Mouse (Mus musculus): Measurements from ENCODE around the gene Tcp1. TPM values are rescaled to one million over a fixed set of nuclear protein-coding genes. Genes with fewer than 3 reads are reported as not detected.
"Not testable (repeated sequence)": the region's sequence is repeated elsewhere in the genome, so short reads cannot be mapped to it uniquely, and the experiment has no call there.

Gene Tcp1
- polyA plus RNA-seq, 1 experiment from 2014 or later, result 344 TPM

DNA sequence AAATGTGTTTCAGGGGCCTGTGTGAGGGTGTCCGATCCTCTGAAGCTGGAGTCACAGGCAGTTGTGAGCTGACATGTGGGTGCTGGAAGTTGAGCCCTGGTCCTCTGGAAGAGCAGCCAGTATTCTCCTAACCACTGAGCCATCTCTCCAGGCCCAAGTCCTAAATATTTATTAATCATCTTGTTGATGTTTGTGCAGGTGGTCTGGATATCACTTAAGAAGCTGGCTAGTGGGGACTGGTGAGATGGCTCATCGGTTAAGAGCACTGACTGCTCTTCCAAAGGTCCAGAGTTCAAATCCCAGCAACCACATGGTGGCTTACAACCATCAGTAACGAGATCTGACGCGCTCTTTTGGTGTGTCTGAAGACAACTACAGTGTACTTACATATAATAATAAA is 34.2 kb downstream of the Tcp1 start:
- no peak for ATAC-seq (replicated peaks)
- H3K4me2 ChIP-seq, result no peak overlapping the region
- no peaks in the 10 kb centered on the region for H3K4me1 ChIP-seq
- WGBS, result 94% methylated on average over 5 of the region's 5 CpGs
- peaks cover 55% of the 10 kb centered on the region for H3K36me3 ChIP-seq (replicated peaks)
- no peaks in the 10 kb centered on the region for H3K27me3 ChIP-seq (replicated peaks)
- H3K27ac ChIP-seq, result no peak overlapping the region
- H3K4me3 ChIP-seq, result no peak overlapping the region
- H3K9me3 ChIP-seq, result no peaks in the 10 kb centered on the region
- no peak overlapping the region for H3K9ac ChIP-seq

DNA sequence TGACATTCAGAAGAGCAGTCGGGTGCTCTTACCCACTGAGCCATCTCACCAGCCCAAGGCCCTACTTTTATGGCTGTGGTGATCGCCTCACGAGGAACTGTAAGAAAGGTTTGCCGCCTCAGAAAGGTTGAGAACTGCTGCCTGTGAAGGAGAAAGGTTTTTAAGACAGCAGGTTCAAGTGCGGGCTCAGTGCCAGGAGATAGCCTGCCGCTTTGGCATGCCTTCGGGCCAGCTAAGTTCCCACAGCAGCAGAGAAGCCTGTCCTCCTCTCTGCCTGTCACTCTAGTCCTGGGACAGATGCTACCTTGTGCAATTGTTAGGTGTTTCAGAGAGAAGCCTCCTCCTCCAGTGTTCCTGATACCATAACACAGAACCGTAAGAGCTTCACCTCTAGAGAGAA is 41.2 kb downstream of the Tcp1 start:
- no peak for ATAC-seq (replicated peaks)
- Histone ChIP-seq H3K4me2 (no peak overlapping the region), H3K9ac (no peak overlapping the region), H3K36me3 (replicated peaks) (peaks cover 15% of the 10 kb centered on the region), H3K27ac (no peak overlapping the region), H3K9me3 (no peaks in the 10 kb centered on the region), H3K27me3 (replicated peaks) (no peaks in the 10 kb centered on the region), H3K4me3 (no peak overlapping the region), H3K4me1 (peaks cover 26% of the 10 kb centered on the region)
- whole genome bisulfite sequencing, result 93% methylated on average over 8 of the region's 8 CpGs

DNA sequence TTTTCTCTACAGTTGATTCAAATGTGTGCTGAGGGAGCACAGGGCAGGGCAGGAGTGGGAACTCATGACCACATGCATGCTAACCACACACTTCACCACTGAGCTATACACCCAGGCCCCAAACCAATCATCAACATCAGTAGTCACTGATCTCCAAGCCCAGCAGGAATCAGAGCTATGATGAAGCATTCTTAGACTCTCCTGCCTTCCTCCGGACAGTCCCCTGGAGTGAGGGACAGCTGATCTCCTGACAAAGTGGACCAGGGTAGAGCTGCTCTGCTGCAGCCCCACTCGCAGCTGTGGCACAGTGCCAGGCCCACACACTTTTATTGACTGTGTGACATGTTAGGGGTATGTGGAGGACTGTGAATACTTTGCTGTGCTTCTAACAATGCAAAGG is 43.9 kb downstream of the Tcp1 start:
- peak overlapping the region; percentile 53 for H3K4me2 ChIP-seq
- 3% methylated on average over 2 of the region's 2 CpGs for WGBS
- not testable (repeated sequence) for H3K27me3 ChIP-seq (replicated peaks); H3K36me3 ChIP-seq (replicated peaks); H3K9ac ChIP-seq; H3K9me3 ChIP-seq; ATAC-seq (replicated peaks); H3K27ac ChIP-seq
- peaks cover 29% of the 10 kb centered on the region for H3K4me1 ChIP-seq
- H3K4me3 ChIP-seq, result peak overlapping the region; percentile 31

DNA sequence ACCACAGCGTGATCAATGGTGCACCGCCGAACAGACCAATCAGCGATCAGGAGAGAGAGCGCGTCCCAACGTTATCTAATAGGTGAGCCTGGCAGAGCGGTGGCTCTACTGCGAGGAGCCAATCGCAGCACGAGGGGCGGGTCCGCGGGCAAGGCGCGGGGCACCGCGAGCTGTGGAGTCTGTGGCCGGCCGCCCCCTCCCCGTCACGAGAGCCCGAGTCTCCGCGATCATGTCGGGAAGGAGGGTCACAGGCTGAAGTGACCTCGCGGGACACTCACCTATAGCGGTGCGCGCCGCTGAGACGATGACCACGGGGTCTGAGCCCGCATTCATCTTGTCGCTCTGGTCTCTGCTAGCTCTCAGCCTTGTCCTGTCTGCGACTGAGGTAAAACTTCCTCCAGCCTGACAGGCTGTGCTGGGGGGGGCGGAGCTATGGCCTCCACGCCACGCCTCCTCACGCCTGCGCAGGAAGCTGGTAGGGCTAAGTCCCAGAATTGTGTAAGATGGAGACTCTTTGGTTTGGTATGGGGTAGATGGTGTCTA is 44.9 kb downstream of the Tcp1 start, which contains the start of gene Acat2:
TSS of gene Acat2 (minus strand) at position 417 of the 543 bp plus-strand sequence.
- H3K9ac ChIP-seq, result peak within 1 kb of the TSS; percentile 61
- H3K36me3 ChIP-seq (replicated peaks), result no peaks in the 10 kb centered on the region
- peak within 1 kb of the TSS; percentile 91 for H3K4me3 ChIP-seq
- H3K27me3 ChIP-seq (replicated peaks), result no peaks in the 10 kb centered on the region
- H3K4me2 ChIP-seq, result peak within 1 kb of the TSS; percentile 71
- H3K27ac ChIP-seq, result peak within 1 kb of the TSS; percentile 97
- ATAC-seq (replicated peaks), result peak; percentile 99
- peaks cover 29% of the 10 kb centered on the region for H3K4me1 ChIP-seq
- no peaks in the 10 kb centered on the region for H3K9me3 ChIP-seq
- WGBS, result under 1% methylated on average over 41 of the region's 42 CpGs

DNA sequence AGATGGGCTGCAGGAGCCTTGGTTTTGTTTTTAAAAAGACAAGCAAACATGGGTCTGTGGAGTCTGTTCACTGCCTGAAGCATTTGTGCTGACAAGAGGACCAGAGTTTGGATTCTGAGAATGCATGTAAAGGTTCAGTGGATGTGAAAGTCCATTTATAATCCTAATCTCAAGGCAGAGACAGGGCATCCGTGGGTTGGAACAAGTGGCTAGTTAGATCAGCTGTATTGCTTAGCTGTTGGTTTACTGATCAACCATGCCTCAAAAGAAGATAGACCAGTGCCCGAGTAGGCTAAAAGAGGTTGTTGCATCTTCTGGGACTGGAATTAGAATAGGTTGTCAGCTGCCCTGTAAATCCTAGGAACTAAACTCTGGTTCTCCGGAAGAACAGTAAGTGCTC is 48.0 kb downstream of the Tcp1 start:
- Histone ChIP-seq H3K4me1 (peaks cover 15% of the 10 kb centered on the region), H3K27me3 (replicated peaks) (no peaks in the 10 kb centered on the region), H3K9ac (no peak overlapping the region), H3K4me2 (no peak overlapping the region), H3K36me3 (replicated peaks) (peaks cover 9% of the 10 kb centered on the region; the same call in 1 of the 2 replicates), H3K4me3 (no peak overlapping the region), H3K9me3 (no peaks in the 10 kb centered on the region), H3K27ac (no peak overlapping the region)
- ATAC-seq (replicated peaks), result no peak
- 86% methylated on average over 3 of the region's 3 CpGs for WGBS

DNA sequence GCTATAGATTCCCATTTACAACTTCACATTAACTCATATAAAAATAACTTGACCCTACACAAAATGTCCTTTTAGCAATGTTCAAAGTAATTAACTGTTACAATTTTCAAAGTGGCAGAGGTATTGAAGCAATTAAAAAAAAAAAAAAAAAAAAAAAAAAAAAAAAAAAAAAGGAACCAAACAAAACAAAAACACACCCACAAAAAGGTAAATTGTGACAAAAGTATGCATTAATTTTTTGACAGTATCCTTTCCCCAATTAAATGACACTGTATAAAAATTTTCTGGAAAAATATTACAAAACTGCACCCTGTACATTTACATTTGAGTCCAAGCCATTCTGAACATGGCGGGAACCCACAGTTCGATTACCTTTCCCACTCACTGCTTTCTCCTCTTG is 51.7 kb downstream of the Tcp1 start:
- H3K4me1 ChIP-seq, result no peaks in the 10 kb centered on the region

DNA sequence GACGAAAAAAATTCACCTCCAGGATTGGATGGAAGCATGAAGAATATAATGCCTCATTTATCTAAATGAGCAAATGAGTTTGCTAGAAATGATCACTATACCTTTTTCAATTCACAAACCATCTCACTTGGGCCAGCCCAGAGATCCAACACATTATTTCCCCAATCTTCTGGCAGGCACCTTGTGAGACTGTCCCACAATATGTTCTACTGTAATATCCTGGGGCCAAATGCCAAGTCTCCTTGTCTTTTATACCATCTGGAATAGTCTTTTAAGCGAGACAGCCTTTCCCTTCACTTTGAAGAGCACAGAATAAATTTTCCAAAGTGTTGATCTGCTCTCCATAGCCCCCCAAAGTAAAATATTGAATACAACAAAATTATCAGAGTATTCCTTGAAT is 58.4 kb downstream of the Tcp1 start:
- Histone ChIP-seq H3K4me2 (no peak overlapping the region), H3K4me3 (no peak overlapping the region), H3K9me3 (no peaks in the 10 kb centered on the region), H3K4me1 (no peaks in the 10 kb centered on the region), H3K27ac (no peak overlapping the region), H3K27me3 (replicated peaks) (no peaks in the 10 kb centered on the region), H3K36me3 (replicated peaks) (peaks cover 35% of the 10 kb centered on the region), H3K9ac (no peak overlapping the region)
- WGBS, result 89% methylated on average over 2 of the region's 2 CpGs
- ATAC-seq (replicated peaks), result no peak

More for the DNA sequence above, 51.7 kb downstream of the Tcp1 start:
- Histone ChIP-seq H3K27ac (no peak overlapping the region), H3K4me2 (no peak overlapping the region), H3K9me3 (no peaks in the 10 kb centered on the region), H3K4me3 (no peak overlapping the region), H3K36me3 (replicated peaks) (peaks cover 12% of the 10 kb centered on the region), H3K27me3 (replicated peaks) (no peaks in the 10 kb centered on the region), H3K9ac (no peak overlapping the region)
- no peak for ATAC-seq (replicated peaks)
- WGBS, result 98% methylated on average over 2 of the region's 2 CpGs

Other genes with a start within 250 kb of the Tcp1 start
- not detected in 2 replicates for gene Slc22a1, start 239.9 kb upstream of the Tcp1 start, polyA plus RNA-seq (2015; fragmentation: Nextera tagmentation; extraction: Ambion mirVana)
- gene Igf2r, start 146.0 kb upstream of the Tcp1 start, polyA plus RNA-seq (2015; fragmentation: Nextera tagmentation; extraction: Ambion mirVana), result 10.8 and 11.2 TPM in 2 replicates
- 0.13 TPM in 1 of 2 replicates, not detected in the other for gene Mas1, start 47.6 kb upstream of the Tcp1 start, polyA plus RNA-seq (2015; fragmentation: Nextera tagmentation; extraction: Ambion mirVana)
- not detected in 2 replicates for gene Mrgprh, start 39.7 kb upstream of the Tcp1 start, polyA plus RNA-seq (2015; fragmentation: Nextera tagmentation; extraction: Ambion mirVana)
- gene Pnldc1, start 5.5 kb upstream of the Tcp1 start, polyA plus RNA-seq (2015; fragmentation: Nextera tagmentation; extraction: Ambion mirVana), result 1.6 and 2.2 TPM in 2 replicates
- 113 and 129 TPM in 2 replicates for gene Mrpl18, start 644 bp downstream of the Tcp1 start, polyA plus RNA-seq (2015; fragmentation: Nextera tagmentation; extraction: Ambion mirVana)
- 1.2 and 1.9 TPM in 2 replicates for gene Acat3, start 24.9 kb downstream of the Tcp1 start, polyA plus RNA-seq (2015; fragmentation: Nextera tagmentation; extraction: Ambion mirVana)
- gene Acat2, start 45.0 kb downstream of the Tcp1 start, polyA plus RNA-seq (2015; fragmentation: Nextera tagmentation; extraction: Ambion mirVana), result 346 and 354 TPM in 2 replicates
- 132 and 134 TPM in 2 replicates for gene Wtap, start 78.5 kb downstream of the Tcp1 start, polyA plus RNA-seq (2015; fragmentation: Nextera tagmentation; extraction: Ambion mirVana)
- 118 and 119 TPM in 2 replicates for gene Sod2, start 91.1 kb downstream of the Tcp1 start, polyA plus RNA-seq (2015; fragmentation: Nextera tagmentation; extraction: Ambion mirVana)
- 0.17 TPM in 1 of 2 replicates, not detected in the other for gene Gpr31b, start 136.6 kb downstream of the Tcp1 start, polyA plus RNA-seq (2015; fragmentation: Nextera tagmentation; extraction: Ambion mirVana)
- 0.13 and 0.15 TPM in 2 replicates for gene Tcp10b, start 145.4 kb downstream of the Tcp1 start, polyA plus RNA-seq (2015; fragmentation: Nextera tagmentation; extraction: Ambion mirVana)
- gene Unc93a, start 216.1 kb downstream of the Tcp1 start, polyA plus RNA-seq (2015; fragmentation: Nextera tagmentation; extraction: Ambion mirVana), result not detected in 2 replicates

Measured in midbrain, embryonic 15.5 days (tissue).